Comparison of ENCODE assay signal across 24 mouse cellular contexts in the genomic region with DNA sequence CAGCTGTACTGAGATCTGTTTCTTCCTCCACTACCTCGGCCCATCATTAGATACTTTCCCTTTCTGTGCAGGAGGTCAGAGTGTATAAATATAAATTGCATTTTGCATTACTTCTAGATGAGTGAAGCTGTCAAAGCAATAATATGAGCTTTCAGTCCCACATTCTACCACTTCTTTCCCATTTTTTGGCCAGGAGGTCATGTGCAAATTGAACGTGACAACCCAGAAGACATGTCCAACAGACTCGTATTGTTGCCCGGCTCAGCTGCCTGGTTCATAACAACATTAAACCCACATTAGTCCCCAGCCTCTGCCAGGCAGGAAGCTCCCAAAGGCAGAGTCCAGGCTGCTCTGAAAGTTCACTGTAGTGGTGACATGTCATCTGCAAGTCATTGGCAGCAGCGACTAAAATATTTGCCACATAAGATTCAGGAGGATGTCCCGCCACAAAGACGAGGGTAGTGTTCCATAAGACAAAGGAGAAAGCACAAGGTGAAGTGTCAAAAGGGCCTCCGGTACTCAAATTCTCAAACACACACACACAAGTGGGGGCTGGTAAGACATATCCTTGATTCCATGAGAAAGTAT.
"Had no signal": no experiment of that assay in that cellular context is flagged by ENCODE, and none has a peak within 500 bp of the region (broad histone marks: within the 10 kb centered on the region; RNA-seq: fewer than 3 reads in every experiment).

No protein-coding gene starts in this region.

- H3K27ac ChIP-seq: kidney, postnatal 0 days; layer of hippocampus, adult 2 months; limb, embryonic 12.5 days; limb, embryonic 15.5 days; liver, embryonic 14.5 days; lung, embryonic 15.5 days; midbrain, embryonic 12.5 days; neural tube, embryonic 13.5 days; stomach, postnatal 0 days had no signal

- H3K4me2 ChIP-seq: limb, embryonic 12.5 days; limb, embryonic 15.5 days; liver, embryonic 11.5 days; lung, embryonic 15.5 days; midbrain, embryonic 12.5 days; neural tube, embryonic 13.5 days had no signal

- ATAC-seq: intestine, postnatal 0 days; liver, postnatal 0 days had no signal

- H3K9me3 ChIP-seq: limb, embryonic 12.5 days; limb, embryonic 15.5 days; lung, embryonic 15.5 days; midbrain, embryonic 12.5 days; neural tube, embryonic 13.5 days had no signal

- H3K4me3 ChIP-seq: layer of hippocampus, adult 2 months; limb, embryonic 12.5 days; limb, embryonic 15.5 days; lung, embryonic 15.5 days; midbrain, embryonic 12.5 days; myocyte; neural tube, embryonic 13.5 days had no signal

- DNase-seq: kidney, adult 2 months; kidney, postnatal 25 days; layer of hippocampus, adult 9-11 months; liver, postnatal 0 days; lung, postnatal 14 days; lung, postnatal 4 days; right cerebral cortex, adult 18-20 months; right cerebral cortex, postnatal 14 days; right cerebral cortex, postnatal 4 days; thymus, adult 2 months; thymus, postnatal 14 days; thymus, postnatal 4 days had no signal

- H3K9ac ChIP-seq: limb, embryonic 12.5 days; limb, embryonic 15.5 days; liver, embryonic 14.5 days; liver, postnatal 0 days; lung, embryonic 15.5 days; midbrain, embryonic 12.5 days; neural tube, embryonic 13.5 days had no signal

- H3K36me3 ChIP-seq: limb, embryonic 12.5 days; limb, embryonic 15.5 days; lung, embryonic 15.5 days; midbrain, embryonic 12.5 days; neural tube, embryonic 13.5 days had no signal
